Mouse (Mus musculus) lung, embryonic 14.5 days (tissue): Measurements from ENCODE around the gene Fblim1. TPM values are rescaled to one million over a fixed set of nuclear protein-coding genes. Genes with fewer than 3 reads are reported as not detected.

Experiments
- ATAC-seq: fragments of 200-750 bp; cut with Nextera tagmentation; 2 replicates; pipeline ENCODE4 v1.8.0; 2017; ENCODE audit warnings: mild to moderate bottlenecking, moderate TSS enrichment, moderate library complexity; ENCODE audit not compliant: insufficient read depth
- DNase-seq: peaks from one replicate; pipeline ENCODE4 v3.0.0-alpha.2; 2015
- H3K27ac ChIP-seq: fragments of 300-500 bp; sonication (generic); 2 replicates; pipeline ENCODE4 v1.5.1; 2014; ENCODE audit warnings: low read depth, mild to moderate bottlenecking, moderate library complexity
- H3K27me3 ChIP-seq: fragments of 300-500 bp; sonication (generic); 2 replicates; pipeline ENCODE4 v1.6.1; 2014; ENCODE audit warnings: low read length, control low read depth; ENCODE audit not compliant: insufficient read depth
- H3K36me3 ChIP-seq: fragments of 300-500 bp; sonication (generic); 2 replicates; pipeline ENCODE4 v1.6.1; 2014; ENCODE audit warnings: control low read depth; ENCODE audit not compliant: insufficient read depth
- H3K4me1 ChIP-seq: fragments of 300-500 bp; sonication (generic); 2 replicates; pipeline ENCODE4 v1.6.1; 2014; ENCODE audit warnings: antibody characterized with exemption, control low read depth; ENCODE audit not compliant: insufficient read depth
- H3K4me2 ChIP-seq: fragments of 300-500 bp; sonication (generic); 2 replicates; pipeline ENCODE4 v1.6.1; 2014; ENCODE audit warnings: mild to moderate bottlenecking
- H3K4me3 ChIP-seq: fragments of 300-500 bp; sonication (generic); 2 replicates; pipeline ENCODE4 v1.5.1; 2014; ENCODE audit warnings: low read depth, low read length
- H3K9ac ChIP-seq: fragments of 300-500 bp; sonication (generic); 2 replicates; pipeline ENCODE4 v1.6.1; 2014
- H3K9me3 ChIP-seq: fragments of 300-500 bp; sonication (generic); 2 replicates; pipeline ENCODE4 v1.6.1; 2016; ENCODE audit warnings: low read depth, low read length, control low read depth
- CTCF ChIP-seq: IDR thresholded peaks from 2 replicates; pipeline ENCODE4 v1.5.1; 2016; ENCODE audit warnings: antibody characterized with exemption, low read depth
- WGBS: fragments of 180-500 bp; shearing (Covaris S2); extraction: QIAGEN DNeasy Blood & Tissue Kit; methylation state at CpG from one replicate; pipeline ENCODE4 v1.1.7; 2014; 5-methylcytosine and 5-hydroxymethylcytosine counted together
- polyA plus RNA-seq: library from polyadenylated mRNA; unstranded; fragments of >200 nt; fragmentation: Nextera tagmentation; extraction: Ambion mirVana; gene quantifications from 2 replicates; pipeline ENCODE4 v1.2.1, GENCODE M21; 2014

Fblim1 gene
- polyA plus RNA-seq, 1 experiment from 2014 or later = 89.2 TPM

DNA sequence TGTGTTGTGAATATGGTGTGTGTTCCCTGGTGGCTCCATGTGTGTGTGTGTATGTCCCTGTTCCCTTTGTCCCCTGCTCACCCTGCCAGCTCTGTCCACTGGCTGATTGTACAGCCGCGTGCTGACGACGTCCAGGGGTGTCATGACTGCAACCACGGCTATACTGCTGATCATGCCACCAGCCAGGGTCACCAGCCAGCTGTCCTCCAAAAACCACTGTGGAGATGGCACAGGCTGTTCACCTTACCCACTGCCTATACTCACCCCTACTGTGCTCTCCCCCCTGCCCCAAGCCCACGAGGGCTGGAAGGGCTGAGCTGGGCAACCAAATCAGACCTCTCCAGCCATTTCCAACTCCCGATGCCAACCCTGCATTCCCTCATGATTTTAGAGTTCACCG lies 15.4 kb upstream of the Fblim1 start:
- Histone ChIP-seq H3K27me3 (no peaks in the 10 kb centered on the region), H3K4me1 (peaks cover 10% of the 10 kb centered on the region), H3K27ac (no peak overlapping the region), H3K9me3 (no peaks in the 10 kb centered on the region), H3K4me3 (no peak overlapping the region), H3K9ac (no peak overlapping the region), H3K4me2 (no peak overlapping the region), H3K36me3 (peaks cover 11% of the 10 kb centered on the region)
- no peak for TF ChIP-seq CTCF
- WGBS = 81% methylated on average over 8 of the region's 8 CpGs
- no peak for DNase-seq
- ATAC-seq = no peak

GRCm38 (mm10) chr4:141619299-141619883 lies 13.5 kb upstream of the Fblim1 start:
- Histone ChIP-seq H3K4me3 (no peak overlapping the region), H3K27me3 (no peaks in the 10 kb centered on the region), H3K27ac (no peak overlapping the region), H3K9ac (no peak overlapping the region), H3K4me2 (no peak overlapping the region), H3K36me3 (no peaks in the 10 kb centered on the region), H3K9me3 (no peaks in the 10 kb centered on the region), H3K4me1 (peaks cover 10% of the 10 kb centered on the region)
- DNase-seq (no peak), ATAC-seq (no peak)
- TF ChIP-seq CTCF = no peak
- WGBS = 78% methylated on average over 9 of the region's 9 CpGs

DNA sequence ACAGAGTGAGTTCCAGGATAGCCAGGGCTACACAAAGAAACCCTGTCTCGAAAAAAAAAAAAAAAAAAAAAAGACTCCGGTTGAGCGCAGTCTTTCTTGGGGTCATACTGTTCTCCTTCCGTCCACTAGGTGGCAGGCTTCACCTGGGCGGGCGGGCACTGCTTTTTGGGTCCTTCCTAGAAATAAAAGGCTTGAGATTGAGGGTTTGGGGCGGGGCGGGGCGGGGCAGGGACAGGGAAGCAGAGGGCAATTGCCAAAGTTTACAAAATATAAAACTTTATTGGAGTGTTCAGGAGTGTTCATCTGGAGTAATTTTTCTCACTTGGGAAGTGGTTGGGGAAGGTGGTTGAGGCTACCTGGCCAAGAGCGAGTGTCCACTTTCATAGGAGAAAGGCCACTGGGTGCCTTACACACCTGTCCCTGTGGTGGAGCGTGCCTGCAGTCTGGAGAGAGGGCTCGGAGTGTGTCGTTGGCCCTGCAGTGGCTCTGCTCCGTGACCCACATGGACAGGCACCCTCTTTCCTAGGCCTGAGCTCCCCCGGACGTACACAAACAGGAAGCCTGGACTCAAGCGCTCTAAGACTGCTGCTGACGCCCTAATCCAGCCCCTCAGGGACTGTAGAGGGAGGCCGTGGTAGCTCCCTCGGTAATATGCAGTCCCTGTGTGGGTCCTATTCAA lies 12.8 kb upstream of the Fblim1 start, which contains the start of gene Tmem82:
Gene Tmem82 (minus strand): TSS at position 69 of the 679 bp plus-strand sequence.
- WGBS = 29% methylated on average over 20 of the region's 20 CpGs
- Histone ChIP-seq H3K27me3 (no peaks in the 10 kb centered on the region), H3K4me3 (peak within 1 kb of the TSS; percentile 27), H3K4me2 (peak within 1 kb of the TSS; percentile 64), H3K9me3 (no peaks in the 10 kb centered on the region), H3K36me3 (no peaks in the 10 kb centered on the region), H3K27ac (no peak within 1 kb of the TSS), H3K4me1 (peaks cover 10% of the 10 kb centered on the region), H3K9ac (peak within 1 kb of the TSS; percentile 28)
- peak; percentile 84 for DNase-seq
- peak; percentile 79 for TF ChIP-seq CTCF
- peak; percentile 32; the same call in 1 of the 2 replicates for ATAC-seq

DNA sequence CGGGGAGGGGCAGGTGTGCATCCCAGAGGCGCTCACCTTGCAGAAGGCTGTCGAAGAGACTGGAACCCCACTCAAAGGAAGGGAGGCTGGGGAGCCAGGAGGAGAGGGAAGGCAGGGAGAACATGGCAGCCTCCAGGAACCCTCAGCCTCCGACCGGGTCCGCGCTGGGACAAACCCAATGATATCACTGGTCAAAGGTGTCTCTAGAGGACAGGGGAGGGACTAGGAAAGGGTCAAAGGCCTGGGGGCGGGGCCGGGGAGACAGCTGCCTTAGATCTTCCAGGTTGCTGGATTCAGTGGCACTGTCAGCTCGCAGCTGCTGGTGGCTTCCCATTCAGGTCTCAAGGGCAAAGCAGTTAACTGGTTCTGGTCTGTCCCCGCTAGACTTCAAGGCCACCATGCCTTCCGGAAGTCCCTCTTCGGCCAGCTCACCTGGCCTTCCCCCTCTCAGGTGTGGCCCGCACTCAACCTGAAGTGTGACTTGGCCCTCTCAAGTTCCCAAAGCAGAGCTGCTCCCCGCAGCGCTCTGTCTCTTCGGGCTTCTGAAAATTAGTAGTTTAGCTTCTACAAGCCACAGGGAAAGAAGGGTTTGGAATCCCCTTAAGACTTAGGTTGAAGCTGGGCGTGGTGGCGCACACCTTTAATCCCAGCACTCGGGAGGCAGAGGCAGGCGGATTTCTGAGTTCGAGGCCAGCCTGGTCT lies 12.1 kb upstream of the Fblim1 start:
- H3K9ac ChIP-seq = peak overlapping the region; percentile 28
- peak overlapping the region; percentile 27 for H3K4me3 ChIP-seq
- no peak overlapping the region for H3K27ac ChIP-seq
- WGBS = 11% methylated on average over 22 of the region's 22 CpGs
- no peaks in the 10 kb centered on the region for H3K36me3 ChIP-seq
- DNase-seq (no peak), ATAC-seq (peak; percentile 10; the same call in 1 of the 2 replicates)
- H3K9me3 ChIP-seq = no peaks in the 10 kb centered on the region
- TF ChIP-seq CTCF = no peak
- H3K27me3 ChIP-seq = no peaks in the 10 kb centered on the region
- peak overlapping the region; percentile 64 for H3K4me2 ChIP-seq
- peaks cover 10% of the 10 kb centered on the region for H3K4me1 ChIP-seq

DNA sequence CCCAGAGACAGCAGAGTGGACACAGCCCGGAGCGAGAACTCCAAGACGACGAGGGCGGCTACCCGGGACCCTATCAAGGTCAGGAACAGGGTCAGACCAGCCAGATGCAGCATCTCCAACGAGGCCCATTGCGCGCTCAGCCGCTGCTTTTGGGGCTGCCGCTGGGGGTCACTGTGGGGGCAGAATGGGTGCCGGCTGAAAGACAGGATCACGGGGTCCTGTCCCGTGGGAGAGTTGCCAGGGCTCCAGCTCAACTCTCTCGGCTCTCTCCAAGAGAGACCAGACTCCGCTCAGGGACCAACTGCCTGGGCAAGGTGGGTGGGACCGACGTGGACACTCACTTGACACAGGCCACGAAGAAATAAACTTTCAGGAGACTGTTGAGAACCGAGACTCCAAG lies 11.4 kb upstream of the Fblim1 start:
- Histone ChIP-seq H3K27ac (no peak overlapping the region), H3K9me3 (no peaks in the 10 kb centered on the region), H3K4me3 (peak overlapping the region; percentile 27), H3K36me3 (no peaks in the 10 kb centered on the region), H3K4me1 (peaks cover 10% of the 10 kb centered on the region), H3K27me3 (no peaks in the 10 kb centered on the region), H3K4me2 (peak overlapping the region; percentile 64), H3K9ac (peak overlapping the region; percentile 28)
- ATAC-seq (peak; percentile 52), DNase-seq (peak; percentile 83)
- peak; percentile 70 for TF ChIP-seq CTCF
- WGBS = 6% methylated on average over 20 of the region's 20 CpGs

GRCm38 (mm10) chr4:141616811-141617210 lies 10.9 kb upstream of the Fblim1 start:
- 73% methylated on average over 6 of the region's 6 CpGs for WGBS
- ATAC-seq = no peak
- DNase-seq = no peak

GRCm38 (mm10) chr4:141614946-141615345 lies 9.1 kb upstream of the Fblim1 start:
- Histone ChIP-seq H3K27me3 (no peaks in the 10 kb centered on the region), H3K4me3 (no peak overlapping the region), H3K4me1 (peaks cover 10% of the 10 kb centered on the region), H3K9me3 (no peaks in the 10 kb centered on the region), H3K27ac (no peak overlapping the region), H3K36me3 (no peaks in the 10 kb centered on the region), H3K9ac (no peak overlapping the region), H3K4me2 (no peak overlapping the region)
- no peak for TF ChIP-seq CTCF
- no peak for DNase-seq
- WGBS = 68% methylated on average over 14 of the region's 14 CpGs
- no peak for ATAC-seq

More at GRCm38 (mm10) chr4:141616811-141617210, 10.9 kb upstream of the Fblim1 start:
- no peaks in the 10 kb centered on the region for H3K36me3 ChIP-seq
- H3K27ac ChIP-seq = no peak overlapping the region
- H3K9ac ChIP-seq = no peak overlapping the region
- no peak for TF ChIP-seq CTCF
- H3K9me3 ChIP-seq = no peaks in the 10 kb centered on the region
- peaks cover 10% of the 10 kb centered on the region for H3K4me1 ChIP-seq
- no peak overlapping the region for H3K4me3 ChIP-seq
- no peak overlapping the region for H3K4me2 ChIP-seq
- no peaks in the 10 kb centered on the region for H3K27me3 ChIP-seq
